Mouse (Mus musculus) G1E (cell line): Measurements from ENCODE around the gene Unc93b1. TPM values are rescaled to one million over a fixed set of nuclear protein-coding genes. Genes with fewer than 3 reads are reported as not detected.
A peak's percentile ranks its signal among the peaks of the same experiment; 100 is the strongest.

Experiments
- ATAC-seq: 2 replicates; pipeline ENCODE4 v1.8.0; 2016; ENCODE audit warnings: mild to moderate bottlenecking; ENCODE audit not compliant: insufficient number of reproducible peaks, poor library complexity, low FRiP score, severe bottlenecking; ENCODE audit errors: extremely low read depth
- DNase-seq: peaks from one replicate; pipeline ENCODE4 v3.0.0; 2012; ENCODE audit warnings: low spot score
- H3K27me3 ChIP-seq: 2 replicates; pipeline ENCODE4 v1.6.1; 2012; ENCODE audit warnings: mild to moderate bottlenecking, low read length, inconsistent platforms; ENCODE audit not compliant: insufficient read depth
- H3K36me3 ChIP-seq: replicated peaks from 2 replicates; pipeline ENCODE3; 2012; ENCODE audit warnings: mild to moderate bottlenecking, inconsistent platforms
- H3K4me1 ChIP-seq: 2 replicates; pipeline ENCODE4 v1.6.1; 2012; ENCODE audit warnings: low read depth, low read length, inconsistent platforms, mixed read lengths; ENCODE audit not compliant: insufficient read depth
- H3K4me3 ChIP-seq: 2 replicates; pipeline ENCODE4 v1.5.1; 2012; ENCODE audit warnings: low read depth, mild to moderate bottlenecking, inconsistent platforms, low read length, moderate library complexity, mixed read lengths
- H3K9me3 ChIP-seq: replicated peaks from 2 replicates; pipeline ENCODE4 v1.6.1; 2012; ENCODE audit warnings: inconsistent platforms
- CTCF ChIP-seq: IDR thresholded peaks from 2 replicates; pipeline ENCODE4 v1.5.1; 2012; ENCODE audit warnings: low read depth, low read length, inconsistent platforms, mixed read lengths
- GATA1 ChIP-seq: IDR thresholded peaks from 2 replicates; pipeline ENCODE4 v1.6.1; 2012; ENCODE audit warnings: borderline replicate concordance, low read length, inconsistent platforms, mixed read lengths
- GATA2 ChIP-seq: IDR thresholded peaks from 2 replicates; pipeline ENCODE4 v1.6.1; 2012; ENCODE audit warnings: low read depth, low read length, inconsistent platforms, borderline replicate concordance
- POLR2AphosphoS5 ChIP-seq: IDR thresholded peaks from 2 replicates; pipeline ENCODE4 v1.6.1; 2012; ENCODE audit warnings: low read depth, low read length, inconsistent platforms; ENCODE audit not compliant: insufficient replicate concordance
- TAL1 ChIP-seq: conservative IDR thresholded peaks from 2 replicates; pipeline ENCODE4 v1.6.1; 2012; ENCODE audit warnings: low read depth, low read length, inconsistent platforms, mixed read lengths
- polyA plus RNA-seq: library from polyadenylated mRNA; stranded (reverse); fragments of >175 nt; gene quantifications from 2 replicates; pipeline ENCODE4 v1.2.3, GENCODE M21; 2012
- total RNA-seq, 2 experiments: library from RNA; stranded (forward) in 1 of 2; stranded (reverse) in 1 of 2; fragments of 200-1000 nt in 1 of 2; fragments of >200 nt in 1 of 2; fragmentation: Nextera tagmentation in 1 of 2; gene quantifications; 2 replicates each; pipeline ENCODE4 v1.2.3; 2014 to 2017

Gene Unc93b1
- total and polyA plus RNA-seq, 3 experiments: 0.16 to 0.53 (median 0.22) TPM

DNA sequence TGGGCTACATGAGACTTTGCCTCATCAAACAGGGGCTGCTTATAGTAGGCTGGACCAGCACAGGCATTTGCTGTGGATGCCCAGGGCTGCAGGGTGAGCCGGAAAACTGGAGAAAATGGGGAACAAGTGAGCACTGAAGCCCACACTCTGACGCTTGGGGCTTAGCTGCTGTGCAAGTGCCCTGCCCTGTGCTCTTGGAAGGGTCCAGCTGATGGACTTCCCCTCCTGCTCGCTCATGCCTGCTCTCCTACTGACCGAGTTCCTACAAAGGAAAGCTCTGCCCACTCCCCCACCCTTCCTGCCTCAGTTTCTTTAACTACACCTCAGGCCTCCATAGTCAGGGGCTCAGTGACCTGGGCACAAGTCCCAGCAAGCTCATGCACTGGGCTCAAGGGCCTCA is 7.0 kb upstream of the Unc93b1 start:
- no peaks in the 10 kb centered on the region for H3K9me3 ChIP-seq
- DNase-seq (no peak), ATAC-seq (no peak)
- H3K27me3 ChIP-seq: peaks cover 58% of the 10 kb centered on the region
- H3K4me1 ChIP-seq: peaks cover 5% of the 10 kb centered on the region; the same call in 1 of the 2 replicates
- H3K36me3 ChIP-seq: no peaks in the 10 kb centered on the region
- TF ChIP-seq CTCF (no peak), TAL1 (no peak), GATA2 (no peak), POLR2AphosphoS5 (no peak), GATA1 (no peak)
- H3K4me3 ChIP-seq: no peak overlapping the region

DNA sequence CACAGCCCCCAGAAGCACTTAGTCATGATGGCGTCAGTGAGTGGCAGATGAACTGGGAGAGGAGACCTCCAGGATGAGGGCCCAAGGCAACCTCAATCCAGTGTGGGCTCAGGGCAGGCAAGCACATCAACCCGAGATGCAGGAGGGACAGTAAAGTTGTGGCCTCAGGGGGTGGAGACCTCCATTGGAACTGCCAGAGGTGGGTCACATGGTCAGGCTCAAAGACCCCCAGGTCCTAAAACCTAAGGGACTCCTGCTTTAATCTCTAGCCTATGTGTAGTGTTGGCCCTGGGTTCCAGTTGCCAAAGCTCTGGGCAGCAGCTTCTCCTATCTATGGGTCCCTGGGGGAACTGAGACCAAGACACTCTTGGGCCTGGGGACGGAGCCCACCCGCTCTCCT is 6.2 kb upstream of the Unc93b1 start:
- DNase-seq (no peak), ATAC-seq (no peak)
- H3K9me3 ChIP-seq: no peaks in the 10 kb centered on the region
- no peak for TF ChIP-seq POLR2AphosphoS5
- TF ChIP-seq CTCF: no peak
- no peak for TF ChIP-seq GATA1
- TF ChIP-seq GATA2: no peak
- no peak for TF ChIP-seq TAL1
- H3K36me3 ChIP-seq: no peaks in the 10 kb centered on the region
- peaks cover 54% of the 10 kb centered on the region for H3K27me3 ChIP-seq
- H3K4me1 ChIP-seq: no peaks in the 10 kb centered on the region; the same call in 1 of the 2 replicates
- no peak overlapping the region for H3K4me3 ChIP-seq

DNA sequence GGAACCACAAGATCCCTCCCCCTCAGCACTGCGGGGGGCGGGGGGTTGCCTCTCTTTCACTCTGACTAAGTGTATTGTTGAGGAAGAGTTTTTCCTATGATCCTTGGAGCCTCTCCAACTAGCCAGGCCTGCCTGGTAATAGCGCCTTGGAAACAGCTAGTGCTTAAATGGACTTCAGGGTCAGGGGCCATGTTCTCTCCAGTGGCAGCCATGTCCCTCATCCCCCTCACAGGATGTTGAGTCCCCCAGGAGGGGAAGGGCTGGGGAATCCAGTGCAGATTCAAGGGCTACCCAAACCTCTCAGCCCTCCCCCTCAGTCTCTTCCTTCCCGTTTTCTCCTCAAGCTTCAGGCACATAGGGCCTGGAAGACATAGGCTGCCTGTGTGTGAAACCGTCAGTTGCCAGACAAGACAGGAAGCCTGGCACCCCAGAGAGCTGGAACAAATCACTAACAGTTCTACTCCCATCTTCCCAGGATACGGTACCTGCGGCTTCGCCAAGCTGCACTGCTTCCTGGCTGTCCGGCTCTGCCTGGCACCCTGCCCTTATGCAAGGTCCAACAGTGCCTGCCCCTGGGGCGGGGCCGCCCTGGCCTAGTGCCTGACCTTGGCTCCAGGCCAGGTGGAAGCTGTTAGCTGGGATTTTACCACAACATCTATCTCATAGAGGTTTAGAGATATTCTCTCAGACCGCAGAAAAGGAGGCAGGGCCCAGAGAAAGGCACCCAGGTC is 5.6 kb upstream of the Unc93b1 start, which contains the start of gene Aldh3b1:
TSS of gene Aldh3b1 (minus strand) at position 598 of the 731 bp plus-strand sequence.
- no peaks in the 10 kb centered on the region for H3K9me3 ChIP-seq
- TF ChIP-seq CTCF: no peak
- TF ChIP-seq POLR2AphosphoS5: no peak
- TF ChIP-seq GATA2: no peak
- ATAC-seq (no peak), DNase-seq (no peak)
- peaks cover 54% of the 10 kb centered on the region for H3K27me3 ChIP-seq
- H3K4me1 ChIP-seq: no peaks in the 10 kb centered on the region; the same call in 1 of the 2 replicates
- no peaks in the 10 kb centered on the region for H3K36me3 ChIP-seq
- no peak within 1 kb of the TSS for H3K4me3 ChIP-seq

DNA sequence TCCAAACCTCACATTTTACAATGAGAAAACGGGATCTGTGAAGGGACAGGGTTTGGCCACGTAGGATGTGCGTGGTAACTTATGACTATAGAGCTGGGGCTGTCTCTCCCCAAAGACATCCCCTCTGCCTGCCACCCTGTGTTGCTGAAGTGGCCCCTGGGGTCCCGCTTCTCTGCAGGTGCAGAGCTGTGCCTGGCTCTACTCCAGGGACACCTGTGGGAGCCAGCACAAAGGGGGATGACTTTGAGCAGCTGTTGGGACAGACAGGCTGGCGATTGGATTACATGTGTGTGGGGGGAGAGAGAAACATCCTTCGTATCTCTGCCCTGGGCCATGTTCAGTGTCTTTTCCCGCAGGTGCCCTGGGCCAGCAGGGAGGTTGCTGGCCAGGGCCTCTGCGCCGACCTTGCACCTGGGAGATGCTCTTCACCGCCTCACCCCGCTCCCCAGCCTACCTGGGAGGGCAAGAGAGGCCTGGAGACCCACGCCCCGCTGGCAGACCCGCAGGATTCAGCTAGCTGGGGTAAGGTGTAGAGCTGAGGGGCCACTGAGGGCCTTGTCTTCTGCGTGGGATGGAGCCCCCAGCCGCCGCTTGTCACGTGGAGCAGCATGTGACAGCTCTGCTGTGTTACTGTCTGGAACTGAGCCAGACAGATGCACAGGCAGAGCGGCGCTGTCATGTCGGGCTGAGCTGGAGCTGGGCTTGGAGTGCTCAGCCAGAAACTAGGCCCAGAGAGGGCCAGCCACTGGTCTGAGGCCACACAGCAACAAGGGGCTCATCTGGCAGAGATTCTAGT is 4.5 kb upstream of the Unc93b1 start:
- Histone ChIP-seq H3K4me1 (no peaks in the 10 kb centered on the region; the same call in 1 of the 2 replicates), H3K4me3 (no peak overlapping the region), H3K36me3 (no peaks in the 10 kb centered on the region), H3K27me3 (peaks cover 52% of the 10 kb centered on the region), H3K9me3 (no peaks in the 10 kb centered on the region)
- TF ChIP-seq CTCF: no peak
- TF ChIP-seq GATA1: no peak
- TF ChIP-seq TAL1: no peak
- TF ChIP-seq GATA2: no peak
- no peak for TF ChIP-seq POLR2AphosphoS5
- ATAC-seq (no peak), DNase-seq (no peak)

DNA sequence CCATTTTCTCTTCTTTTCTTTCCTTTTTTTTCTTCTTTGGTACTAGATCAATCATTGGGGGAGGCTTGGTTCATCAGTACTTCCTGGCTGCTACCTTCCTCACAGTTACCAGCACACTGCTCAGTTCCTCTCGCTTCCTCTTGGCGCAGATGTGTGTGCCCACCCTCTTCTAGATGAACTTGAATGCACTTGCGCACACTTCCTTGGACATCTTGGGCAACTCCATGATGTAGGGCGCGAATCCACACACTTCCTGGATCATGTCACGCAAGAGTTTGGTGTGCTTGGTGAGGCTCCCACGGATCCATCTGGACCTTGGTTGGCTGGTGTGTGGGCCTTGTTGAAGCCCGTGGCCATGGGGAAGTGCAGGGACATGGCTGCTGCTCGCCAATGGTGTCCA is 3.3 kb upstream of the Unc93b1 start:
- TF ChIP-seq GATA2 (no peak), POLR2AphosphoS5 (no peak), CTCF (no peak), TAL1 (no peak), GATA1 (no peak)
- Histone ChIP-seq H3K27me3 (peaks cover 51% of the 10 kb centered on the region), H3K9me3 (no peaks in the 10 kb centered on the region), H3K4me3 (no peak overlapping the region), H3K4me1 (peaks cover 6% of the 10 kb centered on the region), H3K36me3 (no peaks in the 10 kb centered on the region)
- ATAC-seq: no peak
- DNase-seq: no peak

DNA sequence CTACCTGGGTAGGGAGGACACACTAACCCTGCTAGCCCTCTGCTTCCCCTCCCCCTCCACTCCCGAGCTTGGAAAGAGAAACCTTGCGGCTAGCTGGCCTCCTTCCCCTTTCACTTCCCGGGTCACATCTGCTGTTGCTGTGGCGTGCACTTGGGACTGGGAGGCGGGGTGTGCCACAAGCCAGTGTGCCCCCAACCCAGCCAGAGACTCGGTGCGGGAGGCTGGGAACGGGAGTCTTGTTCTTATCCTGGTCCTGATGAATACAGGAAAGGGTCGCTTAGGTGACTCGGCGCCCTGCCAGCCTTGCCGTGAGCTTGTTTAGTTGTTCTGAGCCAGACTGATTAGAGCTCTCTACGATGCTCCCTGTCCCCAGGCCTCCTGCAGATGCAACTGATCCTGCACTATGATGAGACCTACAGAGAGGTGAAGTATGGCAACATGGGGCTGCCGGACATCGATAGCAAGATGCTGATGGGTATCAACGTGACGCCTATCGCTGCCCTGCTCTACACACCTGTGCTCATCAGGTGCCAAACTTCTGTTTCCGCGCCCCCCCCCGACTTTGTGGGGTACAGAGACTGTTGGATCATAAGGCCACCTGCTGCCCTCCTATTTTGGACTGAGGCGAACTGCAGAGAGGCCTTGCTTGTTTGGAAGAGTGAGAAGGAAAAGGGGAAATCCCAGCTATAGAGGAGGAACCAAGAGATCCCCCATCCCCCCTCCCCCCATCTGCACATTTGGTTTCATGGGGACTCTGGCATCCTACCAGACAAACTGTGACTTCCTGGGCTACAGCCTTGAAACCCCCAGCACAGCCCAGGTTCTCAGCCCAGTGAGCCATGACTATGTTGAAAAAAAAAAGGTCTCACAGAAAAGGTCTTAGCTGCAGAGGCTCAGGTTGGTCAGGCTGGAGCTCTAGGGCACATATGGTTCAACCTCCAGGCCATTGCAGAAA is 1.2 kb downstream of the Unc93b1 start:
- DNase-seq (no peak), ATAC-seq (no peak)
- Histone ChIP-seq H3K27me3 (peaks cover 22% of the 10 kb centered on the region), H3K4me1 (peaks cover 6% of the 10 kb centered on the region), H3K4me3 (peak overlapping the region; percentile 13; the same call in 1 of the 2 replicates), H3K36me3 (no peaks in the 10 kb centered on the region), H3K9me3 (no peaks in the 10 kb centered on the region)
- TF ChIP-seq TAL1 (no peak), GATA1 (no peak), POLR2AphosphoS5 (no peak), GATA2 (no peak), CTCF (no peak)
